Mouse (Mus musculus) mouse embryonic stem cell (cell line): ENCODE measurements at regions not wholly inside any gene's neighbourhood (a gene's known extent, or its start where the extent isn't known, plus 50 kb on each side); places are given as distances from the start of the nearest gene placed in this dataset.

Experiments used
- in situ Hi-C, 2 experiments: fragments of 300-500 bp; cut with MboI; formaldehyde crosslinking; loops; 1 replicate in 1 of 2; 3 replicates in 1 of 2; pipeline ENCODE4 v1.14.3; 2019 to 2020; ENCODE audit warnings: low sequenced_read_pairs in 2 of 2, low pct_unique_long_range_greater_than_20kb in 1 of 2, mixed read lengths in 1 of 2; ENCODE audit not compliant: unreplicated experiment in 1 of 2

DNA sequence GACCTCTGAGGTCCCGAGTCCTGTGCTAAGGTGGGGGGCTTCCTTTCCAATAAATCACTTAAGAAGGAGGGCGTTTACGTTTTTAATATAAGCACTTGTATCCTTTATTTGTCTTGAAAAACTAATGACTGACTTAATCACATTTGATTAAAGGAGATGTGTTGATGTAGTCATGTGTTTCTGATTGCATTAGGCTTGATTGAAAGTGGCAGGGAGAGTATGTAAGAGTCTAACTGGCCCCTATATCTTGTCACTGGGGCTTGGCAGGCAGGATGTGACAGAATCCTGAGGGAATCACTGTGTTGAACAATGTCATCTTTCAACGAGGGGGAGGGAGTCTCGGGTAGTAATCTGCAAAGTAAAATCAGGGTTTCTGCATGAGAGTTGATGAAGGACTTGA, 316.7 kb downstream of the Insc start:
- in situ Hi-C loops, result no loop called here

DNA sequence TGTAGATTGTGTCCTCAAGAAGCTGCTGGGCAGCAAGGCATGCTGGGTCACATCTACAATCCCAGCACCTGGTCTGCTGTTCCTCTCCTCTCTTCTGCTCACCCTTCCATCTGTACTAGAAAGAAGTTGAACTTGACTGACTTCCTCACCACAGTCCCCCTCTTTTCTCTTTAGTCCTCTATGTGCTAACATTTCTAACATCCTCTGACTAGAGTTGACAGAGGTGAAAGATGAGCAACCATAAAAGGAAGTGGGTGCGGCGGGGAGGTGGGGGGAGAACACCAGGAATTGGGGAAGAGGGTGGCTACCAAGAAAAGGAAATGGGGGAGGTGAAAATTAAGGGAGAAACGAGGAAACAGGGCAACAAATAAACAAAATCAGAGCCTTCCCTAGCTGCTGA, 319.3 kb downstream of the Insc start:
- in situ Hi-C loops, result no loop called here

DNA sequence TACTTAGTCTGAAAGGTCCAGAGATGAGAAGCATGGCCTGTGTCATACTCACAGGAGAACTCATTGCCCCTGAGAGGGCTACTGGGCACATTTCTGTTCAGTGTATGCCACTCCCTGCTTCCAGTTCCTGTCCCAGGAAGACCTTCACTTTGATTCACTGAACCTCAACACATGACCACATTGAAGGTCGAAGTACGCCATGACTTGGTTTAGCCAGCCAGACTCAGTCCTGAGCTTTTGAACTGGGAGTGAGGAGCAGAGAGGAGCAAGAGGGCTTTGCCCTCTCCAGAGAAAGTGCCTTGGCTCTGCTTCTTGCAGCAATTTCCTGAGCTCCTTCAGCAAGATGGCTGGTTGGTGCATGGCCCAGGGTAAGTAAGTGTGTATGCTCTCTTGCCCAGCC, 324.1 kb downstream of the Insc start:
- in situ Hi-C loops, result no loop called here

DNA sequence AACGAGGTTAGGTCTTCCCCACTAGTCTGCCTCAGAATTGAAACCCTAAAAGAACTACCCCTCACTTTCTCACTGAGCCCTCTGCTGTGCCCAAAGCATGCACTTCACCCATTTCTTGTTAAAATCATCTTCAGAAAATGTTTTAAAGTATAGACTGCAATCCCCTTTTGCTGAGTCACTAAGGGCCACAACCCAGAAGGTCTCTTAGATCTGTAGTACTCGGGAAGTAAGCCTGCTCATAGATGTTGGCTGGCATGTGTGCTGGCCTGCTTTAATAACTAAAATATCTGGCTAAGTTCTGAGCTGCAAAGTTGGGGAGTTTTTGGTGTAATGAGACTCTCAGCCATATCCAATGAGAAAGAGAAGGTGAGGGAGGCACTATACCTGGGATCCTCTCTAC, 329.9 kb downstream of the Insc start:
- in situ Hi-C loops, result no loop called here

DNA sequence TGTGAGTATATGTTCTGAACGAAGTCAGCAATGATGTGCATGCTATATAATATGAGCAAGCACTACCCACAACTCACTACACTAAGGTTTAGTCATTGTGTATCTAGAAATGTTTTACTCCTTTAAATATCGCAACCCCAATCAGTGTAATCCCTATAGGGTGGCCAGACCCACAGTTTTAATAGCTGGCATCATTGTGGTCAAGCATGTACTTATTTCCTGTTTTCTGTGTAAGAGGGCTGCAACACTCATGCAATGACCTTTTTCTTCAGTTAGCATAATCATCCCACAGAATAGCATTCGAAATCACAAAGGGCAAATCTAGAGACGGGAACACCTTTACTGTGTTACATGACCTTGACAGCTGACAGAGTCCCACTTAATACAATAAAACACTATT, 333.3 kb downstream of the Insc start:
- in situ Hi-C loops, result no loop called here

DNA sequence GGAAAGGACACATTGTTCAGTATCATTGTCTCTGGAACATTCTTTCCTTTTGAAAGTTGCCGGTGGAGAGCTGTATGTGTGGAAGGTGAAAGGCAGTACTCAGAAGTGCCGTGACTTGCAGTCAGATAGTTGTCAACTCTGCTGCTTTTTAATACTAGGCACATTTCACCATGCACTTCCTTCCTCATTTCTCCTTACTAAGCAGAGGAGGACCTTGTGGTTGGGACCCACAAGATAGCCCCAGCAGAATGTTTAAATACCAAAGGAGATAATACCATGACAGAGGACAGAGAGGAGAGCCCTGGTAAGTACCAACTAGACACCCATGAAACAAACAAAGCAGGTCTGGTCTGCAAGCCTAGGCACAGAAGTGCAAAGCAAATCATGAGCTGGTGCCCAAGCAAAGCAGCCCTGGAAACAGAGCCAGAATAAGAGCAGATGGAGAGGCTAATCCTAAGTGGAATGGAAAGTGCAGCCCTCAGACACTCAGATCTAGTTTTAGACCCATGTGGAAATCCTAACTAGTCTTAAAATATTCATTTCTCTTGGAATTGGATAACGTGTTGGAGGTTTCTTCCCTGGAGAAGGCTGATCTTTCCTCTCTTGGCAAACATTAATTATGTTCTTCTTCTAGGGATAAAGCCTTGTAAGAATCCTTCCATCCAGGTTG, 341.4 kb downstream of the Insc start:
- in situ Hi-C loops, result no loop called here

DNA sequence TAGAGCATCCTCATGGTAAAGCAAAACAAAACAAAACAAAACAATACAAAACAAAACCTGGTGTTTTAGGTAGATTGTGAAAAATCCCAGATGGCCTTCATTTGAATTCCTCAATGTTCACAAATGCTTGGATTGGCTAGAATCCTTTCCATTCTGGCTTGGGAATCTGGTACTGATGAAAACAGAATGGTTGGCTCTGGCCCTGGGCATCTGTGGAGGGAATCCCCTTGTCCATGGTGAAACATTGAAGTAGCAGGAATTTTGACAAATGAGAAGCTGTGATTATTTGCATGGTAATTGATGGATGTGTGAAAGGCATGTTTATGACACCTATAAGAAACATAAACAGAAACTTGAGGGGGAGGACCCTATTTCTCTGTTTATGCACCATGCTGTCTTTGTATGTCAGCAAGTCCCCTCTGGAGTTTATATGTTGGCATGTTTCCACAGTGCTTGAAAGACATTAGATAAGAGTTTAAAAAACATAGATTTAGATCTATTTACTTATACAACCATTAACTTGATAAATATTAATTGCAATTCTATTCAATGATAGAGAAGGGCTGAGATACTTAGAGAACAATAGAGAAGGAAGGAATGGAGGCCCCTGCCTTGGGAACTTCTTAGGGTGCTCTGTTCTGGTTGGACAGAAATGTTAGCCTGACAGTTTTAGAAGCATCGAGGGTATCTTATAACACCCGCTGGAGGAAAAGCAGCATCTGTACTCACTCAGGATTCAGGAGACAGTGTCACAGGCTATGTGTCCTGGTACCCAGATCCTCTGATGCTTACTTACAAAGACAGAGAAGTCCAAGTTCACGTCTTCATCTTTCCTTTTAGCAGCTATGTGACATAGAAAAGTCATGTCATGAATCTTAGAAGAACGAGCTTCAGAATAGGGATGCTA, 343.3 kb downstream of the Insc start:
- in situ Hi-C loops, result no loop called here

DNA sequence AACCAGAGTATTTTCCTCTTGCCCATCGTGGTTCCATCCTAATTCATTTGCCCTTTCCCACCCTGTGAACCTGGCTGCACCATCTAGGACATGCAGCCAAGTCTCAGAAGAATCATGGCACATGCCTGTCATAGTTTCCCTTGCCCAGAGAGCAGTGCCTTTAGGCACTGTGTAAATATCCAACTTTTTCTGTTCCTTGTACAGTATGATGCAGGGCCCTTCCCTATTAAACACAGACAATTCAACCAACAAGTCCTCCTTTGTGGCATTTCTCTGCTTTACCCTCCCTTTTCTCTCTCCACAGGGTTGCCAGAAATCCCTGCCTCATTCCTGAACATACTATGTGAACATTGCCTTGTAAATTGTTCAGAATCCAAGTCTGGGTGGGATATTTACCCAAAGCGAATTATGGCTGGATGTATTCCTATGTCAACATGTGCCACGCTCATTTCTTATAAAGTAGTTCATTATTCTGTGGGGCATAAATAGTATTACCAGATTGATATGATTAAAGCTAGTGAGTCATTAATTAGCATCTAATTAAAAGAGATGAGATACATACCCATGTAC, 349.1 kb downstream of the Insc start:
- in situ Hi-C loops, result no loop called here

DNA sequence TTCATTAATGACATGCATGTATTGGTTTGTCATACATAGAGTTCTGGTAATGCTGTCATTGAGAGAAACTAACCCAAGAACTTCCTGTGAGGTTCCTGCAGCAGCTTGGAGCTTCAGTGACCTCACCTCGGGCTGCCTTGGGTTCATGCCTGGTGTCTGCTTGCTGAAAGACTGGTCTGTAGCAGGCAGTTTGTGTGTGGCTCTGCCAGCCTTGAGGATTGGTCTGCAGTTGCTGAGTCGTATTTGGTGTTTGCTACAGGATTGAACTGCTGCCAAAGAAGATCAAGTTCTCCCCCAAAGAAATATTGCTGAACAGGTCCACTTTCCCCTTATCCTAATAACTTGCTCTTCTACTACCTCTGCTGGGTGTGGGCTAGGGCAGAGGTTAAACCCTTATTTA, 362.5 kb downstream of the Insc start:
- in situ Hi-C loops, result no loop called here

DNA sequence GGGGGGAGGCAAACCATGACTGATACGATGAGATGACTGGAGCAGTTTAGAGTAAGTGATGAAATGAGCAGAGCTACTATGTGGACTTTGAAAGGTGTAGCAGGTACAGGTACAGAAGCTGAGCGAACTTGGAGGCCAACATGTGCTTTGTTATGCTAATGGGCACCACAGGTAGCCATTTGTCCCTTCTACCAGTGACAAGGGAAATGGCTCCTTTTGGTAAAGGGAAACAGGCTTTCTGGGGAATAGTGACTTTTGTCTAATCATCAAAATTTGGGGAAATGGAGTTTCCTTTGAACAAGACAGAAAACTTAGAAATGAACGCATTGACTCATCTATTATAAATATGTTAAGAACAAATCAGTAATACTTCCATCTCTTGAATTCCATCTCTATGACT, 368.8 kb downstream of the Insc start:
- in situ Hi-C loops, result no loop called here

DNA sequence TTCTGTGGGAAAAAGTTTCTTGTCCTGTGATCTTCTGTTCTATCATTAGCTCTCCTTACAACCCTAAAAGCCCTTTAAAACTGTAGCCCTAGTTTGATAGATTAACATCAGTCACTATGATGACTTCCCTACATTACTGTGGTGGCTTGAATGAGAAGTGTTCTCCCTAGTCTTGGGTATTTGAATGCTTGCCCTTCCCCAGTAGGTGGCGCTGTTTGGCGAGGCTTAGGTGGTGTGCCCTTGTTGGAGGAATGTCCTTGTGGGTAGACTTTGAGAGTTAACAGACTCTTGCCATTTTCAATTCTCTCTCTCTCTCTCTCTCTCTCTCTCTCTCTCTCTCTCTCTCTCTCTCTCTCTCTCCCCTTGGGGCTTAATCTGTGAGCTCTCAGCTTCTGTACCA, 379.8 kb downstream of the Insc start:
- in situ Hi-C loops, result no loop called here

DNA sequence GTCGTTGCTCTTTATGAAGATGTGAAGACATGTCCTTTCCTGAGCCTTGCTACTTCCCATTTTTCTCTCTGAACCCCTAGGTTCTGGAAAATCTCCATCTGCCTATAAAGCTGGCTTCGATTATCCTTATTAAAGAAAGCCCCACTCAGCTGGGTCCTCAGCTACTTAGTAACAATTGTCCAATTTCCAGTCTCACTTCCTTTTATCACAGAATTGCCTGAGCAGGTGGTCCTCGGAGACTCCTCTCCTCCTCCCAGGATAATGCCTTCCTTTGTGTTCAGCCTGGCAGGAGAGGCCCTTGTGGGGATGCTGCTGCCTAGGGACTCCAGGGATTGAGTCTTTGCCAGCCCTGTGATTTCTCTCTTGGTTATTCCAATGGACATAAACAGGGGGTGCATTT, 385.5 kb downstream of the Insc start:
- in situ Hi-C loops, result no loop called here

DNA sequence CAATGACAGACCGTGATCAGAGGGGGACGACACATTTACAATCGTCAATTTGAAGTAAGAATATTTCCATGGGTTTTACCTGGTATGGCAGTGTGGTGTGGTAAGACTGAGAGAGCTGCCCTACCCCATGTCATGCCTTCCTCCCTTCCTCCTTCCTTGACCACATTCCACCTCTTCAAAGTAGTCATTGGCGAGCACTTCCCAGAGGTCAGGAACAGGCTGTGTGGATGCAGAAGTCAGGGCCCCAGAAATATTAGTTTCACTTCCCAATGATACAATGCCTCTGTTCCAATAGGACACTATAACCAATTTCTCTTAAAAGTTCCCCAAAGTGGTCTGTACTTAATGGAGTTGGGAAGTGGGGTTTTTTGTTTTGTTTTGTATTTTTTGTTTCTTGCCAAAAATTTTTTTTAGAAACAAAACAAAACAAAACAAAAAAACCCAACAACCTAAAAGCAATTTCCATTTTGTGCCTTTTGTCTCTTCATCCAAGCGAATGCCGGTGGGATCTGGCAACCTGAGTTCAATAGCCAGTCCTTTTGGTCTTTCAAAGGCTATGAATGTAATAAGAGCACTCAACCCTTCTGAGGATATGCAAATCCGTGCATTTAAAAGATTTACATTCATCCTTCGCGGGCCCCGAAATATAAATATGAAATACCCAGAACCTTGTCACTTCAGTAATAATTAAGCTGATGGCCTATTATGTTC, 387.9 kb downstream of the Insc start:
- in situ Hi-C loops, result no loop called here

DNA sequence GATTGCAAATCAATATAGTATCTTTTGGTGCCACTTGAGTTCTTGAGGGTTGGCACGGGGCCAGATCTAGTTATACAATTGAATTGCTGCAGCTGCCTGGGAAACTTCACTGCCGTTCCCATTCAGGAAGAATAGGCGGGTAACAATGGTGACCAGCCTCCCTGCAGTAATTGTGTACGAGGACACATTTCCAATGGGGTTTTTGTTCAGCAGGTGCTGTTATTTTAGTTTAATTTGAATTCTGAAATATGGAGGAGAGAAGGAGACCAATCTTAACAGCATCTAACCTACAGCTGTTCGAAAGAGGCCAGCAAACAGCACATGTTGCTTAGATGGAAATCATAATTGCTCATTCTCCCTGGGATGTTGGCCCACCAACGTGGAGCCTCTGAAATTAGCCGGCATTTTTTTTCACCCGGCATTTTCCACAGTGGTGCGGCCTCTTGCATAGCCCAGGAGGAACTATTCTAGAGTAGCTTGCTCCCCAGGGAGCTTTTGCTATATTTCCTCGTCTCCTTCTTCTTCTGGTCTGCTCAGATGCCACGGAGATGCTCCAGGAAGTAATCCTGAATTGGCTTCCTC, 388.6 kb downstream of the Insc start:
- in situ Hi-C loops, result no loop called here

DNA sequence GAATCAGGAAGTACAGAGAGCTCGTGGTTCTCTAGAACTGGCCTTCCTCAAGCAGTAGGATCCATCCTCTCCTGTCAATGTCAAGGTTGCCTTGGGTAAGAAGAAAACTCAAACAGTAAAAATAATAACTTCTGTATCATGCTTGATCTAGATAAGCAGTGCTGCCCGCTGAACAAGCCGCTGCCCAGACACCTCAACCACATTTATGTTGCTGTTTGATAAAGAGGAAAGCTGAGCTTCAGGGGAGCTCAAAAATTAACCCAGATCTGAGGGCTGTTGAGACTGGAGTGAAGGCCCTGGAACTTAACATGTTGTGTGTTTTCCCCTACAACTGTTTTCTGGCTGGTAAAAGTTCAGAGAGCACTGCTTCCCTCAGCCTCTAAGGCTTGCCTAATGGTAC, 389.1 kb downstream of the Insc start:
- in situ Hi-C loops, result no loop called here

DNA sequence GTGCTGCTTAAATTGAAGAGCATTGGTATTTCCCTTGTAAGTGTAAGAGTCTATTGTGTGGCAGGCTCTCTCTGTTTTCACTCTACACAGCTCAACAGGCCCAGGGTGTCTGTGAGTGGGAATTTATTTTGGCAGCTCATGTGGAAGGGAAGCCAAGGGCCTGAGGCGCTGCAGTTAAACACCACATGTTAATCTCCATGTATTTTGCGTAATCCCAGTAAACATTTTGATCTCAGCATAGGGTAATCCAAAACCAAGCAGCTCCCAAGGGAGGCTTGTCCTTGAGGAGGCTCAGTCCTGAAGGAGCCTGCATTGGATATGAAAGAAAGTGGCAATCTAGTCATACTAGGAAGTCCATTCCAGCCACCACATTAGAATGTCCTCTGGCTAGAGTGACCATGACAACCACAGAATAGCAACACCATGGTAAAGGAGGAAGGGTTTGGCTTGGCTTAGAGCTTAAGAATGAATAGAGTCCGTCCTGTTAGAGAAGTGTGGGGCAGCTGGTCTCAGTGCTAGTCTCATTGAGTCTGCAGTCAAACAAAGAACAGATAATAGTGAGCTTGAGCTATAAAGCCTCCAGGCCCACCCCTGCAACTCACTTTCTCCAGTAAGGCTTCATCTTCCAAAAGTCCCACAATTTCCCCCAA, 391.6 kb downstream of the Insc start:
- in situ Hi-C loops, result no loop called here

DNA sequence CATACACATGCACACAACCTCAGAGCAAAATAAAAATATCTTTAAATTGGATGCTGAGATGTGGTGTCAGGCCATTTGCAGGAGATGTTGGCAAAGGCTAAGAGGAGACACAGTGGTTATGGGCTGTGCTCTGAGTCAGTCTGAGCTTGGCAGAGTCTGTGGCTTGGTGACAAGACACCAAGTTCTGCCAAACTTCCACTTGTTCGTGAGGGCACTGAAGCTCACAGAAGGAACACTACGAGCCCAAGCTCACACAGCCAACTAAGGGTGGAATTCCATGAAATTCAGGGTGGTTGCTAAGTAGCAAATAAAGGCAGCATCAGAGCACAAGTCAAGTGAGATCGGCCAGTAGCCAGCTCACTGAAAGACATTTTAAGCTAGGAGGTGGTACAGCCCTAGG, 396.8 kb downstream of the Insc start:
- in situ Hi-C loops, result no loop called here

DNA sequence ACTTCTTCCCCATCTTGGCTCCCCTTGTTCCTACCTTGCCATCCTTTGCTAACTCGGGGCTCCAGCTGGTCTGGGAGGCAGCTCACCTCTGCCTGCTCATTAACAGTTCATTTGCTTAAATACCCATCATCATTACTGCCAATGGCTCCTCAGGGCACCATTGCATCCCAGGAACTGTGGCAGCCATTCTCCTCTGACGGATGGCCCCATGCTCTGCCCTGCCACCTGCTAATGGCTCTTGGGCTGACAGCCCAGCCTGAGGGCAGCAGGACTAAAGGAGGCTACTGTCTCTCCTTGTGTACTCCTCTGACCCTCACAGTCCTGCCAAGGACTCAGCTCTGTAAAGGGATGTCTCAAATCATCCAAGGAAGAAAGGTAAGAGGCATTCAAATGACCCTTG, 398.7 kb downstream of the Insc start:
- in situ Hi-C loops, result no loop called here
